Mouse (Mus musculus) retina, embryonic 14.5 days (tissue): ENCODE measurements around the gene Entpd5.

Experiments
- DNase-seq: peaks from one replicate; pipeline ENCODE4 v3.0.0-alpha.2; 2015; ENCODE audit warnings: low spot score

The Entpd5 gene

DNA sequence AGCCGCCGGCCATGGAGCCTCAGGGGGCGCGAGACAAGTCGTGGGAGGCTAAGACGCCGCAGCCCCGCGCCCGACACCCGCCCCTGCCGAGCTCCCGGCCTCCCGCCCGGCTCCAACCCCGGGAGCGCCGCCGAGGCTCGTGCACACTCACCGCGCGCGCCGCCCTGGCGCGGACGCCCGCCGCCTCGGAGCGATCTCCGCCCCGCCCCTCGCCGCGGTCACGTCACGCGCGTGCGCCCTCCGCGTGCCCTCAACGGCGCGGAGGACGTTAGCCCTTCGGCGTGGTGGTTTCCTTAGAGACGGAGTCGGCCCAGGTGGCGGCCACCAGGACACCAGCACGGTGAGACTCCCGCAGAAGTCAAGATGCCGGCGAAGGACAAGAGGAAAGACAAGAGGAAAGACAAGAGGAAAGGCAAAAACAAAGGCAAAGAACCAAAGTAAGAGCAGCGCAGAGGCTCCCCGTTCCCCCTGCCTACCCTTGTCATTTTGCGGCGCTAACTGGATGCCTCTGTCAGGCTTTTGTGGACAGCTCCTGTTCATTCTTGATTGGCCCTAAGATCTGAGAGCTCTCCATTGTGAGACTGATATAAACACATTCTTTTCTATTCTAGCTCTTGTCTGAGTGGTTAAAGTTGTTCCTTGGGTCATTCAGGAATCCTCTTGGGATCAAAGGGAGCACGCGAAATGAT, at the start of gene Entpd5, which contains the start of gene Bbof1:
Entpd5 (minus strand) TSS at position 211 of the 689 bp plus-strand sequence.
Bbof1 (plus strand) TSS at position 253 of the 689 bp plus-strand sequence.
- DNase-seq, result peak; percentile 90

DNA sequence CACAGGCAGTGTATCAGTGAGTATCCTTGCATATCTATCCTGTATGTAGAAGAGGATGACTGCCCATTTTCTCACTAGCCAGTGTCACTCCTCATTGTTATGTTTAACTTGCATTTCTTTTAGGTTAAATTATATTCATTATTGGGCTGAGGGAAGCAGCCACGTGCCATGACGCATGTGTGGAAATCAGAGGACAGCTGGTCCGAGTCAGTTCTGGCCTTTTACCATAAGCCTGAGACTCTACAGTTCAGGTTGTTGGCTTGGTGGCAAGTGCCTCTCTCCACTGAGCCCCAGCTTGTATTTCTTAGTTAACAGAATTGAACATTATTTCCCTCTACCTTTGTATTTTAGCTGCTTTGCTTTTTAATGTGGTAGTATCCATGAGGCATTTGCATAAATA, 48.1 kb upstream of the Entpd5 start:
- DNase-seq, result no peak

DNA sequence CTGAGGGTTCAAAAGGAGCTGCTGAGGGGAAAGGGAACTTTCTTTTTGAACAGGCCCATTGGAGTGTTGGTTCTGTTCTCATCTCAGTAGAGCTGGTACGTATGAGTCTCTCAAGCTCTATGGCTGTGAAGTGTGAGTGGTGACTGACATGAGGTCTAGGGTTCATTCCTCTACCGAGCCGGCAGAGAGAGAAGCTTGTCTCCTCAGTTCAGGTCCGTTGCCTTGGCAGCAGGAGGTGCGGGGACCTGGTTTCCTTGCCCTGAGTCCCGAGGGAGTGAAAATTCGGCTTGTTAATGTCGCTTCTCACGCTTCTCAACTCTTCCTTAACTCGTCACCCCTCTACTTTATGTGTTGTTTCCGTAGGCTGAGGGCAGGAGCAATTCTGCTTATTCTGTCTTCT, 43.0 kb upstream of the Entpd5 start:
- no peak for DNase-seq

DNA sequence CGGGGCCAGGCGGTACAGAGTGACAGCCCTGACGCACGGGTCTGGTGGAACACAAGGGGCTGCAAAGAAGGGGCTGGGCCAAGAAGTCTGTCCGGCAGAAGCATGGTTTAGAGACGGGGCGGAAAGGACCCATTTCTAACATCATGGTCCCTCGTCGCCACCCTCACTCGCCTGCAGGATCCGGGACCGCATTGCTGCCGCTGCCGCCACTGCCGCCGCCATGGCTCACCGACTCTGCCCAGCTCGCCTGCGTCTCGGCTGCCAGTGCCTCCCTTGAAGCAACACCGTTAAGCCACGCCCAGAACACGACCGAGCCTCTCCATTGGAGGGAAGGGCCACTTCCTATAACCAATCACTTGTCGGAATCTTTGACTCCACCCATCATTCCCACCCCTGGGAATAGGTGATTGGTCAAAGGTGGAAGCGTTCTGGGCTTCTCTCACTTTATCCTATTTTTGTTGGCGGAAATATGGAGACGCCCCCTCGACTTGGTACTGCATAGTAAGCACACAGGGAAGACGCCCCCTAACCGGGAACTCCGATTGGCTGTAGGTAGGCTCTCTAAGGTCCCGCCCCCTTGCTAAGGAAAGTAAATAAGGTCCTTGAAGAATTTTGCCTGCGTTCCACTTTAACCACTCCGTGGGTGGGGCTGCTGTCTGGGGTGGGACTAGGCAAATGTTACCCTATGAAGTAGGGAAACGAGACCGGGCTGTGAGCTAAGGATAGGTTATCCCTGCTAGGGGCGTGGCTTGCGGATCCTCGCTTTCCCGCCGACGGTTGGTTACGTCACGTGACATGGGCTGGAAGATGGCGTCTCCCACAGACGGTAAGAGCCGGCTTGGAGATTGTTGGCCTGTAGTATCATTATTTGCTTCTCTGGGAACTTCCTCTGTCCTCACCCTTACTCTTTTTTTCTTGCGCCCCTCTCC, 42.2 kb upstream of the Entpd5 start, which contains the start of the genes Aldh6a1 and Lin52:
Aldh6a1 (minus strand) TSS at position 287 of the 929 bp plus-strand sequence.
Lin52 (plus strand) TSS at position 705 of the 929 bp plus-strand sequence.
- peak; percentile 99 for DNase-seq

DNA sequence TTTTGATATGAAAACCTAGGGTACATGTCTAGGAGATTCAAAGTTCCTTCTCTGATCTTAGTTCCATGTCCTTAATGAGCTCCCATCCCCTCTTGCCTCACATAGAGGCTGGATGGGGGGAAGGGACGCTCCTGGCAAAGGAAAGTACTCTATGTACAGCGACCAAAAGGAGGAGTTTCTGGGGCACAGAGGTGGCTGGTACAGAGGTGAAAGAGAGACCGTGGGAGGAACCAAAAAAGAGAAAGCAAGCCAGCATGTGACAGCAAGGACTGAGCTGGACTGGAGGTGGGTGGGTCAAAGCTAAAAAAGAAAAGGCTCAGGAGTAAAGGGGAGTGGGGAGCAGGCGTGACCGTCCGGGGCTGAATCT, 41.5 kb upstream of the Entpd5 start:
- no peak for DNase-seq

DNA sequence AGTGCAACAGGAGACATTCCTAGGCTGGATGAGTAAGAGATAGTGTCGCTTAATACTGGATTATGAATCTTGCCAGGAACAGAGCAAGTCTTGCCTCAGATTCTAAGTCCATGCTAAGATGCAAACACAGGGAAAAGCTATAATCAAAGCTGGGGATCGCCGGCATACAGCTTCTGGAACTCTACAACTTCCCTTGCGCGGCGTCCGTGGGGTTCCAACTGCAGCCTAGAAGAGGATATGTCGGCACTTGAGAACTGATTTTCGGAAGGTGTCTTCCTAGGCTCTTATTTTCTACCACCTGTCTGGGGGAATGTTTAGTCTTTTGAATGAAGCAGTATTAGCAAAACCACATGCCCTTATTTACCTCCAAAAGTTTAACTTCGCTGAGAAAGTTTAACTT, 41.1 kb upstream of the Entpd5 start:
- no peak for DNase-seq

DNA sequence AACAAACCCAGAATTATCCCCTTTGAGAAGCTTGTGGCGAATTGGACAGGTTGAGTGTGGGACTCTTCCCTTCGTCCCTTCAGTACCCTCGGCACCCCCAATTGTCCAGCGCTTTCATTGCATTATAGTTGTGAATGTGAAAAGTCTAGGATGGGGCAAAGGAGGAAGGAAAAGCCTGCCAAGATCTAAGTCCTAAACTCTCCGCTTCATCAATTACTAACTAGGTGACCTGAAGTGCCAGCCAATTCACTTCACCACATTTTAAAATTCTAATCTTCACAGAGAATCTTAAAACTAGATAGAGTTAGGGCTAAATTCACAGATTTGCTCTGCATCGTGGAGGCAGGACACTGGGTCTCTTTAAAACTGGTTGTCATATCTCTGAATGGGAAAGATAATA, 39.4 kb upstream of the Entpd5 start:
- no peak for DNase-seq

DNA sequence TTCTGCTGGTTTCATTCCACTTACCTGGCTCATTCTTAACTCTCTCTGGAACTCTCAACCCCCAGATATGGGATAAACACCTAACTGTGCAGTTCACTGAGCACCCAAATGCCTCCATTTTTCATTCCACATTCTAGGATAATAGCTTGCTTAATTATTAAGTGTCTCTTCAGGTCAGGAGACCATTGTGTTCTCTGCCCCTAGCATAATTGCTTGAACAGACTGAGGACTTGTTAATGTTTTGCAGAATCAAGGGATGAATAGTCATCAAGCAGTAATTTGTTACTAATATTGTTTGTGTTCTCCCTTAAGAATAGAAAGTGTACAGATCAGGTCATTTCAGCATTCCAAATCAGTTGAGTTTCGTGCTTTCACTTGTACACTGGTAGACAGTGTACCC, 38.6 kb upstream of the Entpd5 start:
- DNase-seq, result no peak

DNA sequence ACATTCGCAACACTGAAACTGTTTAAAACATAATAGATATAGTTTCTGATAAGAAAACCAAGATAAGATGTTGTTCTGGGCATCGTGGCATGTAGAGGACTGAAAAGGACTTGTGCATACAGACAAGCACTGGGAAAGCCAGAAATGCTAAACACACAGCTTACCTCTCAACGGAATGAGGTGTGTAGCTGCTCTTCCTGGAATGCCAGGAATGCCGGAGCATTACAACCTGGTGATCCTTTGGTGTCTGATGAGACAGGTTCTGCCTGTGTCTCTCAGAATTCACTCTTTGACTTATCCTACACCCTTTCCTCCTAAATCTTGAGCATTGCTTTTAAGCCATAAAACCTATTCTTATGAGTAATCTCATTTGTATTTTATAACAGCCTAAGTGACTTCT, 33.7 kb upstream of the Entpd5 start:
- DNase-seq, result no peak

DNA sequence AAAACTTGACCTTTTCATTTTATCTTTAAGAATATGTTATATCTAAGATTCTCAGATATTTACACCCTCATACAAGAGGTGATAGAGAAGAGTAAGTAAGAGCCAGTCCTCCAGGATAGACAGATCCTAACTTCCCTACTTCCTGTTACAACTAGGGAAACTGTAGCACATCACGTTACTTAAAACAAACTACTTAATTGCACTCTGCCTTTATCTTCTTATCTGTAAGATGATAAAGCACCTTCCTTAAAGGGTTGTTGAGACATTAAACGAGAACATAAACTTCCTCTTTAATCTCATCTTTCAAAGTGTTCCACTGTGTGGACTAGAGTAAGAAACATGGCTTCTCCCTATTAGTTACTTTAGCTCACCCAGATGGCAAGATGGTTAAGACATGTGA, 29.9 kb upstream of the Entpd5 start:
- DNase-seq, result no peak

DNA sequence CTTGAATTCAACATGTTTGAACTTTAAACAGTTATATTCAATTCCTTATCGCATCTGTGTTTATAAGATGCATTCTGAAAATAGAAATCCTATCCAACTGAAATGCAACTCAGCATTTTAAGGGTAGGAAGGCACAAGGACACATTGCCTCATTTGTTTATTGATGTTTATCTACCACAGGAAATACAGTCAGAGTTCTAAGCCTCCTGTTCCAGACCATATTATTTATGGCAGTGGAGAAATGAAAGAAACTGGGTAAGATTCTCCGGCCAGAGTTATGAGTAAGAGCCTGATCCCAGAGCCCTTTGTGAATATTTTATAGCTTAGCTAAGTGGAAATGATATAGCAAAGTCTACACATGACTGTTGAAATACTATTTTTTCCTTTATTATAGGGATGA, 21.0 kb upstream of the Entpd5 start:
- DNase-seq, result no peak

DNA sequence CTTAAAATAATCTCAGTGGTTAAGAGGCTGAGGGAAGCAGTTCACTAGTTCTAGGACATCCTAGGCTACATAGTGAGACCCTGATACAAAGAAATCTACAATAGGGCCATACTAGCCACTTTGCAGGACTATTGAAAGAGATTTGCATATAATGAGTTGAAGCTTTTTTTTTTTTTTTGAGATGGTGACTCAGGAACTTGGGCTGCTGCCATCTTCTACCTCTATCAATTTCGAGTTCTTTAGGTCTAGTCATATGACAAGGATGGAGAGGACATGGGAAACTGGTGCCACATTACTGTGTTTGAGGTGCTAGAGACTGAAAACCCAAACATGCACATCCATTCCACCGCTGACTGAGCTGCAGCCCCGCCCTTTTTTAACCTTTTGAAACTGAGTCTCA, 15.2 kb upstream of the Entpd5 start:
- DNase-seq, result no peak

DNA sequence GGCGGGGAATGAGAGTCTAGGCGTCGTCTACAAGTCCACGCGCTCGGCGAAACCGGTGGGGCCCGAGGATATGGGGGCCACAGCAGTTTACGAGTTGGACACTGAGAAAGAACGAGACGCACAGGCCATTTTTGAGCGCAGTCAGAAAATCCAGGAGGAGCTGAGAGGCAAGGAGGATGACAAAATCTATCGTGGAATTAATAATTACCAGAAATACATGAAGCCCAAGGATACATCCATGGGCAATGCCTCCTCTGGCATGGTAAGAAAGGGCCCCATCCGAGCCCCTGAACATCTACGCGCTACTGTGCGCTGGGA, 8.7 kb upstream of the Entpd5 start:
- DNase-seq, result no peak

DNA sequence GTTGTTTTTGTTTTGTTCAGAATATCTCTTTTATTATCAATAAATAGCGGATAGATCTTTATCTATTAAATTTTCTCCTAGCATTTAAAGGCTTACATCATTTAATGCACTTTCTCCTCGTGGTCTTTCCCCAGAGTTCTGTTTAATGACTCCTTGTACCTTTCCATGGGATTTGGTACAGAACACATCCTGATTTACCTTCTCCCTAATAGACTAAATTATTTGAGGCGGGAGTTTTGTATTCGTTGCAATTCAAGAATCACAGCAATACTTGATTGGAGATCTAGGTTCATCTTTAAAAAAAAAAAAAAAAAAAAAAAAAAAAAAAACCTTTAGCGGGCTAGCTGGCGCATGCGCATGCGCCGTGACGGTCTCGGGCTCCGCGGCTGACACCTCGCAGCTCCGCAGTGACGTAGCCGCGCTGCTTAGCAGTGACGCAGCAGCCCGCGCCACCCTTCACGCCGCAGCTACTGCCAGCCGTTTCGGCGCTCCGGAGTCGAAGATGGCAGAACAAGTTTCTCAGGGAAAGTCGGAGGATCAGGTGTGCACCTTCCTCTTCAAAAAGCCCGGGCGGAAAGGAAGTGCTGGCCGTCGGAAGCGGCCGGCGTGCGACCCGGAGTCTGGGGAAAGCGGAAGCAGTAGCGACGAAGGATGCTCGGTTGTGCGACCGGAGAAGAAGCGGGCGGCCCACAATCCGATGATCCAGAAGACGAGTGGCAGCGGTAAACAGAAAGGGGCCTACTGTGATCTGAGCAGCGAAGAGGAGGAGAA, 8.2 kb upstream of the Entpd5 start, which contains the start of gene Rnf113a2:
Rnf113a2 (plus strand) TSS at position 363 of the 771 bp plus-strand sequence.
- DNase-seq, result peak; percentile 88

DNA sequence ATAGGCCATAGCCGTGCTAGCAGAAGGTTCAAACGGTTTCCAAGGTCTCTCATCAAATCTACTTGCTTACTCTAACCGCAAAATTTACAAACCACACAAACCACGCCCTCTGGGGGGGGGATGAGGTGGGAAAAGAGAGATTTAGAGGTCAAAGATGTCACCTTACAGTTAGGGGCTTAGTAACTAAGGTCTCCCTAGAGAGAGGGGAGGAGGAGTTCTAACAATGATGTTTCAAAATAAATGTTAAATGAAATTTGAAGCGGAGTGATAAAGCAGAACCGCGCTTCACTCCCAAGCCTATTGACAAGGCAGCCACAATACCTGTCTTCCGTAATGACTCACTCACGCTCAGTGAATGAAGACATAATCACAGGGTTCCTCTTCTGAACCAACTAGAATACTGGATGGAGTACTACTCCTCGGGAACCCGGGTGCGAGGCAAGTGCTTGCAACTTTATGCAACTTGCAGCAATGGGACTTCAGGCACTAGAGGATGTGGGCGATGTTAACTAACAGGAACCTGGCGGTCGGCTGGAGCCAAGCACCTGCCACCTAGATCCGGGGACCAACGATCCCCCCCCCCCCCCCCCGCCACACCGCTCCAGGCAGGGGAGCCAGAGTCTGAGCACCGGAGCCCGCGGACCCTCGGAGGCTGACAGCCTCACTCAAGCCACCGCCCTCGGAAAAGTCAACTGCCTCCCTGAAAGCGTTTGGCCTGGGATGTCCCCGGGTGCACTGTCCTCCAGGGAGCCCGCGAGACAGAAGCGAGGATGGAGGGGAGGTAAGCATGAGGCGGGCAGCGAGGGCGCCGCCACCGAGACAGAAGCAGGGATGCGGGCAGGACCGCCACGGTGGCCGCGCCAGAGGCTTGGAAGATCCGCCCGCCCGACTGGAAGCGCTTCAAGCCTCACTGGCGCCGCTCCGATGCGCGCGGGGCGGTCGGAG, 683 bp downstream of the Entpd5 start:
- DNase-seq, result peak; percentile 23

DNA sequence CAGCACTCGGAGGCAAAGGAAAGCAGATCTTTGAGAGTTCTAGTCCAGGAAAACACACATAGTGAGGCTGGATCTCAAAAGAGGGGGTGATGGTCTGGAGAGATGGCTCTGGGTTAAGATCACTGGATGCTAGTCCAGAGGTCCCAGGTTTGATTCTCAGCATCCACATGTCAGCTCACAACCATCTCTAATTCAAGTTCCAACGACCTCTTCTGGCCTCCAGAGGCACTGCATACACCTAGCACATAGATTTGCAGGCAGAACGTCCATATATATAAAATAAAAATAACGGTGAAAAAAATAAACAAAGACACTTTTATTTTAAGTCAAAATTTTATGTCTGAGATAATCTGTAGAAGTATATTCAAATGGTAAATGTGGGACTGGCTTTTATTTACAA, 1.6 kb downstream of the Entpd5 start:
- DNase-seq, result peak; percentile 13

DNA sequence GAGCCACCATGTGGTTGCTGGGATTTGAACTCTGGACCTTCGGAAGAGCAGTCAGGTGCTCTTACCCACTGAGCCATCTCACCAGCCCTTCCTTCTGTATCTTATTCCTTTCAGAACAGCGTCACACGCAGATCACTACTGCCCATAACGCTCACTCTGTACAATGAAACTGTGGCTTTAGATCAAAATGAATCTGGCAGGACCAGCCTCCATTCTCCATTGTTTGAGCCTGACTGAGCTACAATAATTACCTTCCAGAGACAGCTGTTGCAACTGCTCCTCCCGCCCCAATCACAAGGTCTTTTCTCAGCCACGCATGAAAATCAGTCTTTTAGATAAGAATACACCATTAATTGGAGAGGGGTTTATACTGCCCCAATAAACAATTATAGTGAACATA, 4.3 kb downstream of the Entpd5 start:
- DNase-seq, result peak; percentile 79

DNA sequence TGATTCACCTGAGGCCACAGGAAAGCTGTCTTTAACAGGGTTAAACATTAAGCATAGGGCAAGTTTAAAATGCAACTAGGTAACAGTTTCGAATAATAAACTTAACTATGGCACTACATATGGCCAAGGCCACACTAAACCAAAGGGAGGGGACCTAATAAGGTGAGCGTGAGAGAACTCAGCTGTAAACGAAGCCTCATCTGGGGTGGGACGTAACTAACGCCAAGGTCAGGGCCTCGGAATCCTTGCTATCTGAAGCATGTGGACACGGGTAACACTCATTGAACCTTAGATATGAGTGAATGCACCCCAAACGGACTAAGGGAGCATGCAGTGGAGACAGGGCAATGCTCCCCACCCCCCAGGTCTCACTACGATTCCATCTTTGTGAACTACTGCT, 5.9 kb downstream of the Entpd5 start:
- no peak for DNase-seq

DNA sequence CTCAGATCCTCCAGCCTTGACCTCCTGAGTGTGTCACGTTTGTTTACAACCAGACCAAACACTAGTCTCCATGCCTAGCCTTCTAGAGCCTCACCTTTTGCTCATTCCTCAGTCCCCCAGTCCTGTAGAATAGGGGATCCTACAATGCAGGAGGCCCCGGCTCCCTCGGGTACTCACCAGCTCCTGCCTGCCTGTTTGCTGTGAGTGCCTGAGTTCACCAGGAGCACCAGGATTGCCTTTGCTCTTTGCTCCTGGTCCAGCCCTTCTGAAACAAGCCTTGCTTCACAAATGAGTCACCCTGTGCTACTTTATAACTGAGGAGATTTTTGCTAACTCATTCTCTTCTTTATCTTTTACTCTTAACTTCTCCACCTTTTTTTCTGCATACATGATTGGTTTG, 8.2 kb downstream of the Entpd5 start:
- no peak for DNase-seq

DNA sequence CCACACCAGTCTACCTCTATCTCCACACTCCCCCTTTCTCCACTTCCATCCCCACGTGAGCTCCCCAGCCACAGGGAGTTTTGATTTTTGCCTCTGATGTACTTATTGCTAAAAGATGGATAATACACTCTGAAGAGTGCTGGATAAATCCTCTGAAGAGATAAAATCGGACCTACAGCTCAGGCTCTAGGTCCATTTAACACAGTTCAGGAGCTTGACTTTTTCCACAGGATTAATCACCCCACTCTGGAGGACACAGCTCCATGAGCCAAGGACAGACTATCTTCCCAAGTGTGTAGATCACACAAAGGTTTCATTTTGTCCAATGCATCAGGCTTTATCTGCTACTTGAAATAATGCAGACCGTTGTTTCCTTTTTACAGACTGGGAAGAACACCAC, 8.8 kb downstream of the Entpd5 start:
- DNase-seq, result no peak

DNA sequence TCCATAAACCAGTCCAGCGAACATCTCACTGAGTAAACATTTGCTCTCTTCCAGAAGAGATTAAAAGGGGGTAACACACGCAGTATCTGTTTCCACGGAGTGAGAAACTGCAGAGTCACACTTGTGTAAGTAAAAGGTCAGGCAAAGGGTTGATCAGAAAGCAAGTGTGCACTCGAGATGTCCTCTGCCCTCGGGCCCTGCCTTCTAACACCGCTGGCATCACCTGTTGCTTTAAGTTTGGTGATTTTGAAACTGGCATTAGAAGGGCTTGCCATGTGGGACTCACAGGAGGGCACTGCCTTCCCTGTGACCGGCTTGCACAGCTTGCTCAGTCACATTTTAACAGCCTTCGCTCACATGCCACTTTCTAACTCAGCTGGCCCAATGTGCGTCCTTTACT, 9.2 kb downstream of the Entpd5 start:
- no peak for DNase-seq
